Mouse (Mus musculus): ENCODE data around the gene Hsdl2. TPM values are rescaled to one million over a fixed set of nuclear protein-coding genes. Genes with fewer than 3 reads are reported as not detected.

Hsdl2 gene
- polyA plus RNA-seq, 1 experiment from 2014 or later, result 28.0 TPM

GRCm38 (mm10) chr4:59656061-59656642 lies 74.8 kb downstream of the Hsdl2 start:
- WGBS, result 86% methylated on average over 5 of the region's 5 CpGs
- Histone ChIP-seq H3K4me1 (peaks cover 4% of the 10 kb centered on the region; the same call in 1 of the 2 replicates), H3K36me3 (no peaks in the 10 kb centered on the region), H3K9me3 (no peaks in the 10 kb centered on the region), H3K4me2 (replicated peaks) (no peak overlapping the region), H3K4me3 (no peak overlapping the region), H3K27ac (no peak overlapping the region), H3K27me3 (no peaks in the 10 kb centered on the region), H3K9ac (no peak overlapping the region)
- ATAC-seq (ENCODE audit: insufficient number of reproducible peaks, insufficient read depth, low FRiP score, low TSS enrichment), result no peak

- Histone ChIP-seq H3K9me3 (no peaks in the 10 kb centered on the region), H3K4me2 (replicated peaks) (no peak overlapping the region), H3K27ac (no peak overlapping the region), H3K9ac (no peak overlapping the region), H3K4me1 (no peaks in the 10 kb centered on the region), H3K4me3 (no peak overlapping the region), H3K27me3 (no peaks in the 10 kb centered on the region), H3K36me3 (no peaks in the 10 kb centered on the region)
- ATAC-seq (ENCODE audit: insufficient number of reproducible peaks, insufficient read depth, low FRiP score, low TSS enrichment), result no peak
- 82% methylated on average over 1 of the region's 1 CpGs for WGBS
Measured at GRCm38 (mm10) chr4:59662163-59662562, 80.8 kb downstream of the Hsdl2 start.

GRCm38 (mm10) chr4:59663451-59663850 lies 82.1 kb downstream of the Hsdl2 start:
- no peak overlapping the region for H3K9ac ChIP-seq
- 91% methylated on average over 6 of the region's 6 CpGs for WGBS
- no peak overlapping the region for H3K4me3 ChIP-seq
- H3K4me1 ChIP-seq, result 0 out of 2 replicates have a peak, but pooled peaks cover 7% of the 10 kb centered on the region
- no peak overlapping the region for H3K27ac ChIP-seq
- ATAC-seq (ENCODE audit: insufficient number of reproducible peaks, insufficient read depth, low FRiP score, low TSS enrichment), result no peak
- H3K9me3 ChIP-seq, result no peaks in the 10 kb centered on the region
- no peaks in the 10 kb centered on the region for H3K36me3 ChIP-seq
- H3K27me3 ChIP-seq, result no peaks in the 10 kb centered on the region
- no peak overlapping the region for H3K4me2 ChIP-seq (replicated peaks)

GRCm38 (mm10) chr4:59666550-59667317 lies 85.4 kb downstream of the Hsdl2 start:
- Histone ChIP-seq H3K4me1 (0 out of 2 replicates have a peak, but pooled peaks cover 7% of the 10 kb centered on the region), H3K27ac (no peak overlapping the region), H3K4me3 (no peak overlapping the region), H3K9me3 (no peaks in the 10 kb centered on the region), H3K36me3 (no peaks in the 10 kb centered on the region), H3K27me3 (no peaks in the 10 kb centered on the region), H3K9ac (no peak overlapping the region), H3K4me2 (replicated peaks) (no peak overlapping the region)
- 74% methylated on average over 3 of the region's 3 CpGs for WGBS
- no peak for ATAC-seq (ENCODE audit: insufficient number of reproducible peaks, insufficient read depth, low FRiP score, low TSS enrichment)

GRCm38 (mm10) chr4:59668050-59668449 lies 86.7 kb downstream of the Hsdl2 start:
- Histone ChIP-seq H3K4me2 (replicated peaks) (no peak overlapping the region), H3K4me1 (0 out of 2 replicates have a peak, but pooled peaks cover 7% of the 10 kb centered on the region), H3K36me3 (no peaks in the 10 kb centered on the region), H3K27me3 (no peaks in the 10 kb centered on the region), H3K4me3 (no peak overlapping the region), H3K9me3 (no peaks in the 10 kb centered on the region), H3K27ac (no peak overlapping the region), H3K9ac (no peak overlapping the region)
- 0 out of 2 replicates have a peak, but pooled peaks have one; percentile 41 for ATAC-seq (ENCODE audit: insufficient number of reproducible peaks, insufficient read depth, low FRiP score, low TSS enrichment)
- WGBS, result 39% methylated on average over 3 of the region's 3 CpGs

Other genes starting within 250 kb of the Hsdl2 start
- 1.9 and 2.1 TPM in 2 replicates for gene Susd1, start 142.9 kb upstream of the Hsdl2 start, polyA plus RNA-seq (2016; fragmentation: Nextera tagmentation; extraction: Ambion mirVana)
- 41.7 and 47.5 TPM in 2 replicates for gene Ptbp3, start 32.2 kb upstream of the Hsdl2 start, polyA plus RNA-seq (2016; fragmentation: Nextera tagmentation; extraction: Ambion mirVana)
- gene E130308A19Rik, start 44.6 kb downstream of the Hsdl2 start, polyA plus RNA-seq (2016; fragmentation: Nextera tagmentation; extraction: Ambion mirVana), result 37.3 and 40.3 TPM in 2 replicates
- 71.7 and 78.2 TPM in 2 replicates for gene Inip, start 220.0 kb downstream of the Hsdl2 start, polyA plus RNA-seq (2016; fragmentation: Nextera tagmentation; extraction: Ambion mirVana)
- gene Snx30, start 224.3 kb downstream of the Hsdl2 start, polyA plus RNA-seq (2016; fragmentation: Nextera tagmentation; extraction: Ambion mirVana), result 13.9 and 14.0 TPM in 2 replicates

Data from embryonic facial prominence, embryonic 12.5 days (tissue).